Comparison of ENCODE assay signal across 23 mouse cellular contexts in the genomic region with DNA sequence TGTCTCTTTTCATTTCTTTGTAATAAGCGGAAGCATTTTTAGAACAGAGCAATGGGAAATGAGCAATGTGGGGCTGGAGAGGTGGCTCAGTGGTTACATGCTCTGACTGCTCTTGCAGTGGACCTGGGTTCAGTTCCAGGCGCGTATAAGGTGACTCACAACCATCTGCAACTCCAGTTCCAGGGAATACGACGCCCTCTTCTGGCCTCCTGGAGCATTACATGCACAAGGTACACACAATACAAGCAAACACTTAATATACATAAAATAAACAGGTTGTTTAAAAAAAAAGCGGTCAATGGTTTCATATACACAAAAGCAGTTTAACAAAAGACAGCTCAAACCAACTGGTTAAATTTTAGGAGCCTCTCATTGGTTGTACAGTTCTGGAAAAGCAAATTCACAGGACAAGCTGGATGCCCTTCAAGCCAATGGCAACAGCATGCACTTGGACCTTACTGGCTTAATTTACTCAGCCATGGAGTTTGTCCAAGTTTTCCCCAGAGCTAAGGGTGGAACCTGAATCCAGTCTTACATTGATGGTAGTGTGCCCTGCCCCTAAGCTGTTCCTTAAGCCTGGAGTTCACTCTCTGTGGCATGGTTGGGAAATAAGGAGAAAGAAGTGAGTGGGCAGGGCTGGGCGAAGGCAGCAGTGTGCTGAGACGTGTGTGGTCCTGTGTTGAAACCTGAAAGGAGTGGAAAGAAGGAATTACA. TPM values are rescaled to one million over a fixed set of nuclear protein-coding genes. Genes with fewer than 3 reads are reported as not detected.
A peak's percentile ranks its signal among the peaks of the same experiment; 100 is the strongest.
DNase-seq lines count a peak whose midpoint lies in the region; TF ChIP-seq lines count a peak whose summit lies in the region.
"Had no signal": no experiment of that assay in that cellular context is flagged by ENCODE, and none has a peak within 500 bp of the region (broad histone marks: within the 10 kb centered on the region; RNA-seq: fewer than 3 reads in every experiment).

No protein-coding gene starts in this region.

- no peak for TF ChIP-seq POLR2A in ES-Bruce4 (IDR thresholded peaks at IDR 0.05; ENCODE audit: insufficient read depth, low read length)
- TF ChIP-seq POLR2A in thymus, adult 2 months (IDR thresholded peaks at IDR 0.05; ENCODE audit: control insufficient read depth, extremely low read depth, insufficient read depth, low read length, poor library complexity) = no peak

- H3K4me1 ChIP-seq in E14TG2a.4 (replicated peaks; ENCODE audit: low read depth, low read length) = peaks cover 59% of the 10 kb centered on the region
- H3K4me1 ChIP-seq in ES-Bruce4 (ENCODE audit: control insufficient read depth, insufficient read depth, low read length) = no peaks in the 10 kb centered on the region
- H3K4me1 ChIP-seq in thymus, adult 2 months (replicated peaks; ENCODE audit: control insufficient read depth, insufficient read depth, low read length) = no peaks in the 10 kb centered on the region; the same call in 1 of the 2 replicates

- no peak overlapping the region for H3K4me3 ChIP-seq in layer of hippocampus, adult 2 months
- H3K4me3 ChIP-seq in E14TG2a.4 (replicated peaks; ENCODE audit: low read length) (no peak overlapping the region), ES-Bruce4 (ENCODE audit: low read depth, low read length) (no peak overlapping the region)
- H3K4me3 ChIP-seq in thymus, adult 2 months (ENCODE audit: control insufficient read depth, insufficient read depth, low read length) = no peak overlapping the region
- H3K4me3 ChIP-seq: embryonic facial prominence, embryonic 12.5 days; forebrain, embryonic 13.5 days; gastrocnemius, adult 2 months; heart, embryonic 13.5 days; hindbrain, embryonic 12.5 days; intestine, embryonic 15.5 days had no signal

- peak; percentile 63 for TF ChIP-seq CTCF in layer of hippocampus, adult 2 months (conservative IDR thresholded peaks at IDR 0.05)
- TF ChIP-seq CTCF in E14TG2a.4 (conservative IDR thresholded peaks at IDR 0.05; ENCODE audit: low read length) (peak; percentile 56), ES-Bruce4 (IDR thresholded peaks at IDR 0.05; ENCODE audit: low read depth, low read length) (peak; percentile 24)
- TF ChIP-seq CTCF in thymus, adult 2 months (IDR thresholded peaks at IDR 0.05; ENCODE audit: borderline replicate concordance, control insufficient read depth, extremely low read depth, insufficient read depth, low read length, poor library complexity) = no peak

- no peak overlapping the region for H3K27ac ChIP-seq in layer of hippocampus, adult 2 months
- no peak overlapping the region for H3K27ac ChIP-seq in ES-Bruce4 (ENCODE audit: insufficient read depth, low read length)
- no peak overlapping the region for H3K27ac ChIP-seq in thymus, adult 2 months (ENCODE audit: control insufficient read depth, insufficient read depth, low read length)
- H3K27ac ChIP-seq: embryonic facial prominence, embryonic 12.5 days; forebrain, embryonic 13.5 days; gastrocnemius, adult 2 months; heart, embryonic 13.5 days; hindbrain, embryonic 12.5 days; intestine, embryonic 15.5 days had no signal

- no peaks in the 10 kb centered on the region for H3K36me3 ChIP-seq in E14TG2a.4 (ENCODE audit: insufficient read depth, low read length)
- H3K36me3 ChIP-seq in ES-Bruce4 (ENCODE audit: control insufficient read depth, insufficient read depth, low read length, poor library complexity, severe bottlenecking) = no peaks in the 10 kb centered on the region
- H3K36me3 ChIP-seq in thymus, adult 2 months (ENCODE audit: control insufficient read depth, insufficient read depth, low read length) = no peaks in the 10 kb centered on the region
- H3K36me3 ChIP-seq: embryonic facial prominence, embryonic 12.5 days; heart, embryonic 13.5 days; hindbrain, embryonic 12.5 days; intestine, embryonic 15.5 days had no signal

- WGBS in thymus, adult 2 months = 73% methylated on average over 8 of the region's 8 CpGs

- intact Hi-C loops in heart, postnatal 36 days (cut with DNase I) = no loop called here

- no peak for TF ChIP-seq EP300 in ES-Bruce4 (IDR thresholded peaks at IDR 0.05; ENCODE audit: insufficient read depth, low read depth, low read length)

- H3K9me3 ChIP-seq in E14TG2a.4 (ENCODE audit: low read length) (no peaks in the 10 kb centered on the region), ES-Bruce4 (replicated peaks; ENCODE audit: control insufficient read depth, insufficient read depth, low read length, poor library complexity, severe bottlenecking) (no peaks in the 10 kb centered on the region)
- H3K9me3 ChIP-seq: embryonic facial prominence, embryonic 12.5 days; forebrain, embryonic 13.5 days; heart, embryonic 13.5 days; hindbrain, embryonic 12.5 days; intestine, embryonic 15.5 days had no signal

- no peak overlapping the region for H3K9ac ChIP-seq in ES-Bruce4 (ENCODE audit: low read depth, poor library complexity, severe bottlenecking)
- H3K9ac ChIP-seq: embryonic facial prominence, embryonic 12.5 days; forebrain, embryonic 13.5 days; heart, embryonic 13.5 days; hindbrain, embryonic 12.5 days; intestine, embryonic 15.5 days had no signal

- no peak for DNase-seq in layer of hippocampus, adult 2 months (ENCODE audit: low spot score in 2 of 2)
- DNase-seq in layer of hippocampus, adult 18-20 months (ENCODE audit: low spot score in 2 of 2) = no peak
- peak; percentile 98 for DNase-seq in fat pad, adult 2 months (ENCODE audit: extremely low read depth, low read depth, low spot score)
- no peak for DNase-seq in thymus, adult 2 months
- no peak for DNase-seq in heart, postnatal 36 days
- DNase-seq: adrenal gland, postnatal 14 days; cerebellum, adult 11-12 months; cerebellum, adult 9-10 months; cerebellum, postnatal 25 days; gastrocnemius, adult 2 months; gastrocnemius, postnatal 25 days; heart, adult 11 months; heart, postnatal 4 days had no signal

- peaks cover 51% of the 10 kb centered on the region for H3K27me3 ChIP-seq in E14TG2a.4 (ENCODE audit: insufficient read depth, low read length)
- H3K27me3 ChIP-seq in ES-Bruce4 (ENCODE audit: control insufficient read depth, insufficient read depth, low read length, poor library complexity, severe bottlenecking) = no peaks in the 10 kb centered on the region
- peaks cover 8% of the 10 kb centered on the region for H3K27me3 ChIP-seq in thymus, adult 2 months (ENCODE audit: control insufficient read depth, insufficient read depth, low read length)

RNA-seq across cellular contexts. Expression of a gene that starts 1.5 kb away (rescaled TPM):
- 10 to 100 TPM; 37.1 to 45.2 TPM for total RNA-seq in layer of hippocampus, adult 2 months (2021)
- total RNA-seq in layer of hippocampus, adult 18-20 months (2021) = 10 to 100 TPM; 33.5 to 37.5 TPM
- polyA plus RNA-seq in ES-Bruce4 (2011; ENCODE audit: insufficient read depth, insufficient read length, low read depth, missing spikeins) = not detected in 2 replicates
- polyA plus RNA-seq in thymus, adult 2 months (2012; rRNA removed) = 0.08 and 0.60 TPM in 2 replicates
- total RNA-seq in heart, postnatal 36 days (2021) = not detected
- total RNA-seq: gastrocnemius, adult 2 months; gastrocnemius, postnatal 25 days; heart, postnatal 4 days had no signal
- polyA plus RNA-seq: heart, embryonic 13.5 days; heart, postnatal 0 days; intestine, embryonic 15.5 days had no signal

RNA-seq across cellular contexts. Expression of a gene that starts 30.6 kb away (rescaled TPM):
- total RNA-seq in layer of hippocampus, adult 2 months (2021) = not detected
- total RNA-seq in layer of hippocampus, adult 18-20 months (2021) = not detected
- not detected in 2 replicates for polyA plus RNA-seq in ES-Bruce4 (2011; ENCODE audit: insufficient read depth, insufficient read length, low read depth, missing spikeins)
- not detected in 2 replicates for polyA plus RNA-seq in thymus, adult 2 months (2012; rRNA removed)
- total RNA-seq in heart, postnatal 36 days (2021) = not detected
- total RNA-seq: adrenal gland, adult 18-20 months; adrenal gland, postnatal 14 days; gastrocnemius, adult 2 months; gastrocnemius, postnatal 25 days; heart, postnatal 4 days had no signal
- polyA plus RNA-seq: cortical plate, adult 2 months; embryonic facial prominence, embryonic 12.5 days; forebrain, embryonic 13.5 days; heart, embryonic 13.5 days; heart, postnatal 0 days; hindbrain, embryonic 12.5 days; intestine, embryonic 15.5 days had no signal

RNA-seq across cellular contexts. Expression of a gene that starts 49.1 kb away (rescaled TPM):
- total RNA-seq in layer of hippocampus, adult 2 months (2021) = not detected
- not detected for total RNA-seq in layer of hippocampus, adult 18-20 months (2021)
- not detected in 2 replicates for polyA plus RNA-seq in ES-Bruce4 (2011; ENCODE audit: insufficient read depth, insufficient read length, low read depth, missing spikeins)
- not detected in 2 replicates for polyA plus RNA-seq in thymus, adult 2 months (2012; rRNA removed)
- not detected for total RNA-seq in heart, postnatal 36 days (2021)
- total RNA-seq: adrenal gland, adult 18-20 months; adrenal gland, postnatal 14 days; gastrocnemius, adult 2 months; gastrocnemius, postnatal 25 days; heart, postnatal 4 days had no signal
- polyA plus RNA-seq: cortical plate, adult 2 months; embryonic facial prominence, embryonic 12.5 days; forebrain, embryonic 13.5 days; heart, embryonic 13.5 days; heart, postnatal 0 days; hindbrain, embryonic 12.5 days; intestine, embryonic 15.5 days had no signal

Comparison
In these comparisons a context has a peak if more than half of its experiments do, and no peak if none do; other contexts are left out.
1. RNA of a gene that starts 1.5 kb away (total RNA-seq): 37.1 to 45.2 TPM in layer of hippocampus, adult 2 months and 33.5 to 37.5 TPM in layer of hippocampus, adult 18-20 months; not detected in heart, postnatal 36 days; every median in the first group is over 10 times any median in the second.